Mouse (Mus musculus) cerebral cortex, adult 2 months (tissue): Measurements from ENCODE around the gene Slc25a12.

Experiments used
- WGBS: fragments of 180-500 bp; shearing (Covaris S2); methylation state at CpG from one replicate; pipeline ENCODE4 v1.1.7; 2018; 5-methylcytosine and 5-hydroxymethylcytosine counted together

The Slc25a12 gene

GRCm38 (mm10) chr2:71350181-71350580, 17.4 kb downstream of the Slc25a12 start:
- 85% methylated on average over 7 of the region's 7 CpGs for WGBS

- 68% methylated on average over 2 of the region's 2 CpGs for WGBS
Observed at GRCm38 (mm10) chr2:71349511-71349910, 18.0 kb downstream of the Slc25a12 start.

GRCm38 (mm10) chr2:71347732-71348490, 19.6 kb downstream of the Slc25a12 start:
- 86% methylated on average over 20 of the region's 20 CpGs for WGBS

GRCm38 (mm10) chr2:71347160-71347559, 20.4 kb downstream of the Slc25a12 start:
- WGBS = 88% methylated on average over 10 of the region's 10 CpGs

- WGBS = 82% methylated on average over 10 of the region's 10 CpGs
Observed at GRCm38 (mm10) chr2:71343884-71344640, 23.5 kb downstream of the Slc25a12 start.

- 38% methylated on average over 5 of the region's 5 CpGs for WGBS
Observed at GRCm38 (mm10) chr2:71340126-71340525, 27.4 kb downstream of the Slc25a12 start.

GRCm38 (mm10) chr2:71338145-71338796, 29.3 kb downstream of the Slc25a12 start:
- WGBS = 65% methylated on average over 12 of the region's 12 CpGs

GRCm38 (mm10) chr2:71336631-71337030, 30.9 kb downstream of the Slc25a12 start:
- WGBS = 93% methylated on average over 6 of the region's 6 CpGs

- whole genome bisulfite sequencing = 88% methylated on average over 5 of the region's 6 CpGs
Observed at GRCm38 (mm10) chr2:71336209-71336608, 31.3 kb downstream of the Slc25a12 start.

- 91% methylated on average over 22 of the region's 22 CpGs for WGBS
Observed at GRCm38 (mm10) chr2:71333986-71334822, 33.3 kb downstream of the Slc25a12 start.

GRCm38 (mm10) chr2:71329761-71330160, 37.8 kb downstream of the Slc25a12 start:
- WGBS = 94% methylated on average over 3 of the region's 3 CpGs

- WGBS = 68% methylated on average over 15 of the region's 15 CpGs
Observed at GRCm38 (mm10) chr2:71328391-71329160, 39.0 kb downstream of the Slc25a12 start.

- WGBS = 65% methylated on average over 2 of the region's 2 CpGs
Observed at GRCm38 (mm10) chr2:71327715-71328114, 39.8 kb downstream of the Slc25a12 start.

GRCm38 (mm10) chr2:71326766-71327464, 40.6 kb downstream of the Slc25a12 start:
- 84% methylated on average over 11 of the region's 11 CpGs for WGBS

- 88% methylated on average over 7 of the region's 7 CpGs for WGBS
Observed at GRCm38 (mm10) chr2:71323886-71324285, 43.7 kb downstream of the Slc25a12 start.

- 94% methylated on average over 3 of the region's 3 CpGs for WGBS
Observed at GRCm38 (mm10) chr2:71321486-71321885, 46.1 kb downstream of the Slc25a12 start.

- 96% methylated on average over 3 of the region's 3 CpGs for WGBS
Observed at GRCm38 (mm10) chr2:71316116-71316789, 51.3 kb downstream of the Slc25a12 start.

GRCm38 (mm10) chr2:71315022-71315421, 52.5 kb downstream of the Slc25a12 start:
- WGBS = 82% methylated on average over 14 of the region's 14 CpGs

- WGBS = 86% methylated on average over 6 of the region's 6 CpGs
Observed at GRCm38 (mm10) chr2:71314080-71314479, 53.5 kb downstream of the Slc25a12 start.

GRCm38 (mm10) chr2:71312067-71312466, 55.5 kb downstream of the Slc25a12 start:
- 88% methylated on average over 10 of the region's 10 CpGs for WGBS
